Mouse (Mus musculus): ENCODE measurements around the gene Serpini1.

DNA sequence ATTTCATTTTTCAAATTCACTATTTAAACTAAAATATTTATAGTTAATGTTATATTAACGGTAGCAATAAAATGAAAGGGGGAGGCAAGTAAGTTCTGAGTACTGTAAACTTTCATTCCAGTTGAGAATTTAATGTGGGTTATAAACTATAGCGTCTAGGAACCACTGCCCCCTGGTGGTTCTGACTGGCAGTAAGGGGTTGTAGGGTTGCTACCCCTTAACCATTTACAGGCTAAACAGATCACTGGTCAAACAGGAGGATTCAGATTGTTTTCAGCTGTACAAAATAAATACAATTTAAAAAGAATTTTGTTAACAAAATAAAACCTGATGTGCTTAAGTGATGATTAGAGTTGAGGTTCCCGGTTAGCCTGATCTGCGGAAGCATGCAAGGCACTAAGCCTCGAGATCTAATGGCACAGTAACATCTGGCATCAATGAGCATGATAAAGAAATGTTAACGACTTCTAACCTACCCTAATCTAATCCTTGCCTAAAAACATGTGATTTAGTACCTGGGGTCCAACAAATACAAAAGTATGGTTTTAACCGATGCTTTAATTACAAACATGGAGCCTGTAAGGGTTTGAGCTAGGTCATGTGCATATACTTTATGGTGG, 39.6 kb upstream of the Serpini1 start:
- TF ChIP-seq GATA1 (IDR thresholded peaks at IDR 0.05; ENCODE audit: borderline replicate concordance, low read length) (no peak), FLI1 (IDR thresholded peaks at IDR 0.05; ENCODE audit: low read length) (no peak)
